Mouse (Mus musculus): ENCODE data around the gene Bid. TPM values are rescaled to one million over a fixed set of nuclear protein-coding genes. Genes with fewer than 3 reads are reported as not detected.

Bid gene
- polyA plus RNA-seq, 1 experiment from 2014 or later, result 25.1 TPM

DNA sequence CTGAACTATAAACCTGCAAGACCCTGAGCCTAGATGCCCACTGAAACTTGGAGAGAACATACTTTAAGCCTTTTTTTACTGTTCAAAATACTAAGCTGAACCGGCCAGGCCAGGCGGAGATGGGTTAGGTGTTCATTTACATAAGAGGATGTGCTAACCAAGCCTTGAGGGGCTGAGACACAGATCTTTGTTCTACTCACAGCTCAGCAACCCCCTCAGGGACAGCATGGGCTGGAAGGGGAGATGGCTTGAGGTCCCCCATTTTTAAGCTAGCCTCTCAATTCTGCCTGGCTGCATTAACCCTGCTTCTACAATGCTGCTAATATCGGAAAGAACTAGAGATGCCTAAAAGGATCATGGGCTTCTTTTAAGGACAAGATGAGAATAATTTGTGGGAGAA is 23.1 kb upstream of the Bid start:
- no peak for ATAC-seq (ENCODE audit: low FRiP score, low TSS enrichment)
- peaks cover 2% of the 10 kb centered on the region; the same call in 1 of the 2 replicates for H3K36me3 ChIP-seq (ENCODE audit: control insufficient read depth, insufficient read depth, low read length)
- no peaks in the 10 kb centered on the region for H3K4me1 ChIP-seq (ENCODE audit: control insufficient read depth, insufficient read depth, low read length)
- no peaks in the 10 kb centered on the region for H3K27me3 ChIP-seq (ENCODE audit: control insufficient read depth, insufficient read depth, low read length)
- H3K4me3 ChIP-seq (ENCODE audit: low read length), result no peak overlapping the region
- no peak overlapping the region for H3K4me2 ChIP-seq (replicated peaks; ENCODE audit: low read depth, low read length)
- no peak overlapping the region for H3K9ac ChIP-seq (ENCODE audit: low read depth, low read length)
- H3K27ac ChIP-seq (ENCODE audit: low read depth, low read length), result no peak overlapping the region
- H3K9me3 ChIP-seq (ENCODE audit: control insufficient read depth, low read length), result no peaks in the 10 kb centered on the region
- 87% methylated on average over 3 of the region's 3 CpGs for WGBS

DNA sequence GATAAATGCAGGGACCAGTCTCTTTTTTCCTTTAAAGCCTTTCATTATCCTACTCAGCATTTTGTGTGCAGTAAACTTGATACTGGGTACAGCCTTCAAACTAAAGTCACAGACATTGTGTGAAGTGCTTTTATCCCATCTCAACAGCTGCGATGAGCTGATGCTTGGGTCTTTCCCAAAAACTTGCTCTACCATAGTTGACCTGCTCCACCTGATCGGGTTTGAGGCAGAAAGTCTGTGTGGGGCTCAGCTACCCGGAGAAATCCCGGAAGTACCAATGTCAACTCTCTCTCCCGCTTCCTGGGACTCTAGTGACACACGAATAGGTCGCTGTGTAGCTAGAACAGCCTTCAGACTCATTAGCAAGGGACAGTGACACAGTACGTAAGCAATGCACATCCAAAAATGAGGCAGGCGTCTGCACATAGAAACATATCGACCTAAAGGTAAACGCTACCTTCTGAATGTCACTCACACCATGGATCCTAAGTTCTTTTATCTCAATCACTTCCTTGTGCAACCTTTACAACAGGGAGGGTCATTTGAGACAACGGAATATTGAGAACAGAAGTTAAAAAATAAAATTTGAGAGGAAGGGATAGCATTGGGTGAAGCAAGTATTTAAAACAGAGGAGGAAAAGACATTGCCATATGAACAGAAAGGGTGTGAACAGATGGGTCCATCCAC is 22.3 kb upstream of the Bid start:
- WGBS, result 90% methylated on average over 12 of the region's 12 CpGs
- H3K4me1 ChIP-seq (ENCODE audit: control insufficient read depth, insufficient read depth, low read length), result no peaks in the 10 kb centered on the region
- no peaks in the 10 kb centered on the region for H3K27me3 ChIP-seq (ENCODE audit: control insufficient read depth, insufficient read depth, low read length)
- peaks cover 11% of the 10 kb centered on the region for H3K36me3 ChIP-seq (ENCODE audit: control insufficient read depth, insufficient read depth, low read length)
- no peak overlapping the region for H3K27ac ChIP-seq (ENCODE audit: low read depth, low read length)
- H3K9ac ChIP-seq (ENCODE audit: low read depth, low read length), result no peak overlapping the region
- no peak overlapping the region for H3K4me2 ChIP-seq (replicated peaks; ENCODE audit: low read depth, low read length)
- ATAC-seq (ENCODE audit: low FRiP score, low TSS enrichment), result no peak
- H3K9me3 ChIP-seq (ENCODE audit: control insufficient read depth, low read length), result no peaks in the 10 kb centered on the region
- no peak overlapping the region for H3K4me3 ChIP-seq (ENCODE audit: low read length)

- ATAC-seq (ENCODE audit: low FRiP score, low TSS enrichment), result no peak; the same call in 1 of the 2 replicates
- WGBS, result 79% methylated on average over 11 of the region's 11 CpGs
Observed at GRCm38 (mm10) chr6:120937999-120938608, 21.5 kb upstream of the Bid start.

DNA sequence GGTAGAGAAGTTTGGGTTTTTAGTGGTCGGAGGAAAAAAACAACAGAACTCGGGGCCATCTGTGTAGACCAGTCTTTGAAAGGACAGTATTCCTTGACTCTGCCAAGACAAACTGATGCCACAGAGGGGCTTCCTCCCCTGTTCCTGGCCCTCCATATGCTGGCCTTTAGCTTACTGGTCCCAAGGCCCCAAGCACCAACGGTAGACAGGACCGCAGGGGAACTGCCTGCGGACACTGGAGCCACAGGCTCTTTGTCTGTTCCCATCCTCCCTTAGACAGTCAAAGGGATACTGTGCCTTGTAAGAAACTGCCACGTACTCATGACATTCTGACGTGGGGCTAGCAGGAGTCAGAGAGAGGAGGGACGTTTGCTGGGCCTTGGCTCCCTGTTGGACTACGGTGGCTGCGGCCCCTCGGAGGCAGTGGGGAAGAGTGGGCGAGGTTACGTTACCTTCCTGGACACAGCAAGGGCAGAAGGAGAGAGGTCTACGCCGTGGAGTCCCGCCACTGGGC is 20.5 kb upstream of the Bid start:
- WGBS, result 77% methylated on average over 16 of the region's 16 CpGs
- Histone ChIP-seq H3K27me3 (ENCODE audit: control insufficient read depth, insufficient read depth, low read length) (no peaks in the 10 kb centered on the region), H3K4me1 (ENCODE audit: control insufficient read depth, insufficient read depth, low read length) (no peaks in the 10 kb centered on the region)

More at GRCm38 (mm10) chr6:120937999-120938608, 21.5 kb upstream of the Bid start:
- Histone ChIP-seq H3K27me3 (ENCODE audit: control insufficient read depth, insufficient read depth, low read length) (no peaks in the 10 kb centered on the region), H3K4me2 (replicated peaks; ENCODE audit: low read depth, low read length) (no peak overlapping the region), H3K4me3 (ENCODE audit: low read length) (no peak overlapping the region), H3K9ac (ENCODE audit: low read depth, low read length) (no peak overlapping the region), H3K27ac (ENCODE audit: low read depth, low read length) (no peak overlapping the region), H3K36me3 (ENCODE audit: control insufficient read depth, insufficient read depth, low read length) (peaks cover 11% of the 10 kb centered on the region), H3K4me1 (ENCODE audit: control insufficient read depth, insufficient read depth, low read length) (no peaks in the 10 kb centered on the region), H3K9me3 (ENCODE audit: control insufficient read depth, low read length) (no peaks in the 10 kb centered on the region)

GRCm38 (mm10) chr6:120934176-120934575 is 17.5 kb upstream of the Bid start:
- no peaks in the 10 kb centered on the region for H3K4me1 ChIP-seq (ENCODE audit: control insufficient read depth, insufficient read depth, low read length)
- H3K27me3 ChIP-seq (ENCODE audit: control insufficient read depth, insufficient read depth, low read length), result no peaks in the 10 kb centered on the region
- H3K27ac ChIP-seq (ENCODE audit: low read depth, low read length), result no peak overlapping the region
- 76% methylated on average over 4 of the region's 4 CpGs for WGBS
- no peak overlapping the region for H3K4me3 ChIP-seq (ENCODE audit: low read length)
- H3K9me3 ChIP-seq (ENCODE audit: control insufficient read depth, low read length), result no peaks in the 10 kb centered on the region
- H3K9ac ChIP-seq (ENCODE audit: low read depth, low read length), result no peak overlapping the region
- H3K36me3 ChIP-seq (ENCODE audit: control insufficient read depth, insufficient read depth, low read length), result peaks cover 19% of the 10 kb centered on the region
- no peak for ATAC-seq (ENCODE audit: low FRiP score, low TSS enrichment)
- H3K4me2 ChIP-seq (replicated peaks; ENCODE audit: low read depth, low read length), result no peak overlapping the region

More for the DNA sequence above, 20.5 kb upstream of the Bid start:
- ATAC-seq (ENCODE audit: low FRiP score, low TSS enrichment), result no peak
- H3K4me2 ChIP-seq (replicated peaks; ENCODE audit: low read depth, low read length), result no peak overlapping the region
- no peaks in the 10 kb centered on the region for H3K9me3 ChIP-seq (ENCODE audit: control insufficient read depth, low read length)
- H3K36me3 ChIP-seq (ENCODE audit: control insufficient read depth, insufficient read depth, low read length), result peaks cover 19% of the 10 kb centered on the region
- H3K9ac ChIP-seq (ENCODE audit: low read depth, low read length), result no peak overlapping the region
- no peak overlapping the region for H3K4me3 ChIP-seq (ENCODE audit: low read length)
- no peak overlapping the region for H3K27ac ChIP-seq (ENCODE audit: low read depth, low read length)

DNA sequence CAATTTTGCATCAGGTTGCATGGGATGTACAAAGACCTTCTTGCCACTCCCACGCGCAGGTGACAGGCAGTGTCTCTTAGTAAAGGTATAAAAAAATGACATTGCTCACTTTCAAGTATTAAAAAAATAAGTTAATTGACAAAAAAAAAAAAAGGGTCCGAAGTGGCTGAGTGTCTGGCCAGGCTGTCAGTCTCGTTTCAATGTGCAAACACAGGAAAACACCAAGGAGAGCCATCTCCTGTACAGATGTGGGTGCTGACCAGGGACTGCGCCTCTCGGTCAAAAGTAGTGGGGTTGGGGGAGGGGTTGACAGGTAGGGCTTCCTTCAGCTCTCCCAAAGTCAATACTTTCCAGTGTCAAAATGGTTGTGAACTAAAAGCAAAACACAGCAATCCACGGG is 17.0 kb upstream of the Bid start:
- no peaks in the 10 kb centered on the region for H3K27me3 ChIP-seq (ENCODE audit: control insufficient read depth, insufficient read depth, low read length)
- 89% methylated on average over 7 of the region's 7 CpGs for WGBS

GRCm38 (mm10) chr6:120932597-120932996 is 15.9 kb upstream of the Bid start:
- H3K27me3 ChIP-seq (ENCODE audit: control insufficient read depth, insufficient read depth, low read length), result no peaks in the 10 kb centered on the region
- H3K4me2 ChIP-seq (replicated peaks; ENCODE audit: low read depth, low read length), result no peak overlapping the region
- no peak overlapping the region for H3K27ac ChIP-seq (ENCODE audit: low read depth, low read length)
- peaks cover 19% of the 10 kb centered on the region for H3K36me3 ChIP-seq (ENCODE audit: control insufficient read depth, insufficient read depth, low read length)
- no peak overlapping the region for H3K4me3 ChIP-seq (ENCODE audit: low read length)
- no peaks in the 10 kb centered on the region for H3K4me1 ChIP-seq (ENCODE audit: control insufficient read depth, insufficient read depth, low read length)
- ATAC-seq (ENCODE audit: low FRiP score, low TSS enrichment), result no peak
- WGBS, result 86% methylated on average over 12 of the region's 12 CpGs
- no peaks in the 10 kb centered on the region for H3K9me3 ChIP-seq (ENCODE audit: control insufficient read depth, low read length)
- H3K9ac ChIP-seq (ENCODE audit: low read depth, low read length), result no peak overlapping the region

More for the DNA sequence above, 17.0 kb upstream of the Bid start:
- Histone ChIP-seq H3K4me1 (ENCODE audit: control insufficient read depth, insufficient read depth, low read length) (no peaks in the 10 kb centered on the region), H3K27ac (ENCODE audit: low read depth, low read length) (no peak overlapping the region), H3K36me3 (ENCODE audit: control insufficient read depth, insufficient read depth, low read length) (peaks cover 19% of the 10 kb centered on the region), H3K9me3 (ENCODE audit: control insufficient read depth, low read length) (no peaks in the 10 kb centered on the region), H3K9ac (ENCODE audit: low read depth, low read length) (no peak overlapping the region), H3K4me2 (replicated peaks; ENCODE audit: low read depth, low read length) (no peak overlapping the region), H3K4me3 (ENCODE audit: low read length) (no peak overlapping the region)
- ATAC-seq (ENCODE audit: low FRiP score, low TSS enrichment), result no peak

- Histone ChIP-seq H3K27ac (ENCODE audit: low read depth, low read length) (no peak overlapping the region), H3K4me1 (ENCODE audit: control insufficient read depth, insufficient read depth, low read length) (no peaks in the 10 kb centered on the region), H3K4me2 (replicated peaks; ENCODE audit: low read depth, low read length) (no peak overlapping the region), H3K27me3 (ENCODE audit: control insufficient read depth, insufficient read depth, low read length) (no peaks in the 10 kb centered on the region), H3K36me3 (ENCODE audit: control insufficient read depth, insufficient read depth, low read length) (peaks cover 19% of the 10 kb centered on the region), H3K4me3 (ENCODE audit: low read length) (no peak overlapping the region), H3K9ac (ENCODE audit: low read depth, low read length) (no peak overlapping the region), H3K9me3 (ENCODE audit: control insufficient read depth, low read length) (no peaks in the 10 kb centered on the region)
- ATAC-seq (ENCODE audit: low FRiP score, low TSS enrichment), result no peak
- 78% methylated on average over 6 of the region's 6 CpGs for WGBS
Observed at GRCm38 (mm10) chr6:120930450-120931306, 14.0 kb upstream of the Bid start.

Data from kidney, embryonic 14.5 days (tissue).